Mouse (Mus musculus): Measurements from ENCODE around the gene Gcnt2.
A peak's percentile ranks its signal among the peaks of the same experiment; 100 is the strongest.

The Gcnt2 gene

GRCm38 (mm10) chr13:40943066-40943465 is 83.5 kb downstream of the Gcnt2 start:
- no peak for TF ChIP-seq GATA4 (IDR thresholded peaks at IDR 0.05; ENCODE audit: insufficient replicate concordance, low read length)

- no peak for TF ChIP-seq GATA4 (IDR thresholded peaks at IDR 0.05; ENCODE audit: insufficient replicate concordance, low read length)
Measured at GRCm38 (mm10) chr13:40943936-40944335, 84.4 kb downstream of the Gcnt2 start.

GRCm38 (mm10) chr13:40944346-40944745 is 84.8 kb downstream of the Gcnt2 start:
- no peak for TF ChIP-seq GATA4 (IDR thresholded peaks at IDR 0.05; ENCODE audit: insufficient replicate concordance, low read length)

GRCm38 (mm10) chr13:40946513-40946912 is 87.0 kb downstream of the Gcnt2 start:
- no peak for TF ChIP-seq GATA4 (IDR thresholded peaks at IDR 0.05; ENCODE audit: insufficient replicate concordance, low read length)

- no peak for TF ChIP-seq GATA4 (IDR thresholded peaks at IDR 0.05; ENCODE audit: insufficient replicate concordance, low read length)
Measured at GRCm38 (mm10) chr13:40947538-40948205, 88.1 kb downstream of the Gcnt2 start.

GRCm38 (mm10) chr13:40951386-40951976 is 91.9 kb downstream of the Gcnt2 start:
- TF ChIP-seq GATA4 (IDR thresholded peaks at IDR 0.05; ENCODE audit: insufficient replicate concordance, low read length): no peak

GRCm38 (mm10) chr13:40953231-40953630 is 93.7 kb downstream of the Gcnt2 start:
- TF ChIP-seq GATA4 (IDR thresholded peaks at IDR 0.05; ENCODE audit: insufficient replicate concordance, low read length): no peak

GRCm38 (mm10) chr13:40955773-40956172 is 96.2 kb downstream of the Gcnt2 start:
- no peak for TF ChIP-seq GATA4 (IDR thresholded peaks at IDR 0.05; ENCODE audit: insufficient replicate concordance, low read length)

- no peak for TF ChIP-seq GATA4 (IDR thresholded peaks at IDR 0.05; ENCODE audit: insufficient replicate concordance, low read length)
Measured at GRCm38 (mm10) chr13:40967609-40968008, 108.1 kb downstream of the Gcnt2 start.

GRCm38 (mm10) chr13:40968564-40968963 is 109.0 kb downstream of the Gcnt2 start:
- TF ChIP-seq GATA4 (IDR thresholded peaks at IDR 0.05; ENCODE audit: insufficient replicate concordance, low read length): no peak

- TF ChIP-seq GATA4 (IDR thresholded peaks at IDR 0.05; ENCODE audit: insufficient replicate concordance, low read length): no peak
Measured at GRCm38 (mm10) chr13:40969761-40970390, 110.3 kb downstream of the Gcnt2 start.

- TF ChIP-seq GATA4 (IDR thresholded peaks at IDR 0.05; ENCODE audit: insufficient replicate concordance, low read length): no peak
Measured at GRCm38 (mm10) chr13:40971261-40971660, 111.7 kb downstream of the Gcnt2 start.

GRCm38 (mm10) chr13:40971831-40972230 is 112.3 kb downstream of the Gcnt2 start:
- no peak for TF ChIP-seq GATA4 (IDR thresholded peaks at IDR 0.05; ENCODE audit: insufficient replicate concordance, low read length)

GRCm38 (mm10) chr13:40972976-40973375 is 113.4 kb downstream of the Gcnt2 start:
- no peak for TF ChIP-seq GATA4 (IDR thresholded peaks at IDR 0.05; ENCODE audit: insufficient replicate concordance, low read length)

GRCm38 (mm10) chr13:40977609-40978008 is 118.1 kb downstream of the Gcnt2 start:
- TF ChIP-seq GATA4 (IDR thresholded peaks at IDR 0.05; ENCODE audit: insufficient replicate concordance, low read length): no peak

GRCm38 (mm10) chr13:40978652-40979051 is 119.1 kb downstream of the Gcnt2 start:
- TF ChIP-seq GATA4 (IDR thresholded peaks at IDR 0.05; ENCODE audit: insufficient replicate concordance, low read length): peak; percentile 58
